Mouse (Mus musculus): ENCODE results near the gene Ece2.

- TF ChIP-seq CTCF (IDR thresholded peaks at IDR 0.05; ENCODE audit: low read depth): no peak
- TF ChIP-seq EP300 (IDR thresholded peaks at IDR 0.05; ENCODE audit: low read depth): peak; percentile 56; the same call in 1 of the 2 replicates
Measured at GRCm38 (mm10) chr16:20610501-20611356, 18.9 kb upstream of the Ece2 start.

Data from liver, postnatal 0 days (tissue).